Mouse (Mus musculus) MEL (cell line): ENCODE measurements at regions not wholly inside any gene's neighbourhood (a gene's known extent, or its start where the extent isn't known, plus 50 kb on each side); places are given as distances from the start of the nearest gene placed in this dataset.

Experiments used
- DNase-seq: peaks from one replicate; pipeline ENCODE4 v3.0.0; 2011; ENCODE audit warnings: low read depth, low spot score
- H3K27ac ChIP-seq: 2 replicates; pipeline ENCODE4 v1.5.1; 2012; ENCODE audit warnings: low read depth, mild to moderate bottlenecking, control low read depth, low read length, moderate library complexity; ENCODE audit not compliant: control insufficient read depth
- H3K27me3 ChIP-seq, 2 experiments: fragments of 150-350 bp in 1 of 2; sonication (generic) in 1 of 2; 2 replicates each; pipeline ENCODE4 v1.6.1; 2012; ENCODE audit warnings: low read length in 2 of 2, mild to moderate bottlenecking in 2 of 2, improper control_type of control experiment in 1 of 2, moderate library complexity in 1 of 2; ENCODE audit not compliant: insufficient read depth in 2 of 2, control insufficient read depth in 1 of 2
- H3K36me3 ChIP-seq, 2 experiments: 2 replicates each; pipeline ENCODE4 v1.6.1; 2012 to 2014; ENCODE audit warnings: low read length in 2 of 2, improper control_type of control experiment in 1 of 2, inconsistent platforms in 1 of 2, mild to moderate bottlenecking in 1 of 2; ENCODE audit not compliant: insufficient read depth in 2 of 2, control insufficient read depth in 1 of 2
- H3K4me1 ChIP-seq, 2 experiments: fragments of 150-350 bp in 1 of 2; sonication (generic) in 1 of 2; 2 replicates each; pipeline ENCODE4 v1.6.1; 2012; ENCODE audit warnings: low read length in 2 of 2, improper control_type of control experiment in 1 of 2, mild to moderate bottlenecking in 1 of 2; ENCODE audit not compliant: insufficient read depth in 2 of 2, control insufficient read depth in 1 of 2
- H3K4me3 ChIP-seq, 2 experiments: fragments of 150-350 bp in 1 of 2; sonication (generic) in 1 of 2; 2 replicates each; pipeline ENCODE4 v1.5.1; 2012; ENCODE audit warnings: low read depth in 2 of 2, low read length in 2 of 2, mild to moderate bottlenecking in 2 of 2, moderate library complexity in 2 of 2, control low read depth in 1 of 2, improper control_type of control experiment in 1 of 2; ENCODE audit not compliant: control insufficient read depth in 1 of 2, insufficient read depth in 1 of 2
- H3K79me2 ChIP-seq: 2 replicates; pipeline ENCODE4 v1.6.1; 2012; ENCODE audit warnings: mild to moderate bottlenecking, low read length, moderate library complexity; ENCODE audit not compliant: control insufficient read depth, poor library complexity, insufficient read depth
- H3K9ac ChIP-seq: 2 replicates; pipeline ENCODE4 v1.6.1; 2012; ENCODE audit warnings: low read depth, mild to moderate bottlenecking, control low read depth, low read length, moderate library complexity; ENCODE audit not compliant: control insufficient read depth, poor library complexity, severe bottlenecking
- H3K9me3 ChIP-seq: fragments of 150-350 bp; sonication (generic); replicated peaks from 2 replicates; pipeline ENCODE4 v1.6.1; 2012; ENCODE audit warnings: mild to moderate bottlenecking, low read length, improper control_type of control experiment, moderate library complexity; ENCODE audit not compliant: insufficient read depth
- E2F4 ChIP-seq: IDR thresholded peaks from 2 replicates; pipeline ENCODE4 v1.6.1; 2011; ENCODE audit warnings: low read depth, low read length, improper control_type of control experiment, borderline replicate concordance
- ELF1 ChIP-seq: IDR thresholded peaks from 2 replicates; pipeline ENCODE4 v1.6.1; 2014; ENCODE audit warnings: low read depth, mild to moderate bottlenecking, inconsistent platforms, low read length, improper control_type of control experiment, moderate library complexity
- ETS1 ChIP-seq: IDR thresholded peaks from 2 replicates; pipeline ENCODE4 v1.6.1; 2012; ENCODE audit warnings: low read depth, mild to moderate bottlenecking, inconsistent platforms, low read length, improper control_type of control experiment, moderate library complexity
- HCFC1 ChIP-seq: IDR thresholded peaks from 2 replicates; pipeline ENCODE4 v1.6.1; 2012; ENCODE audit warnings: low read depth, mild to moderate bottlenecking, inconsistent platforms, low read length, improper control_type of control experiment, moderate library complexity
- JUND ChIP-seq: IDR thresholded peaks from 2 replicates; pipeline ENCODE4 v1.6.1; 2011; ENCODE audit warnings: low read depth, mild to moderate bottlenecking, improper control_type of control experiment, low read length
- MAX ChIP-seq: IDR thresholded peaks from 2 replicates; pipeline ENCODE4 v1.6.1; 2011; ENCODE audit warnings: low read length, improper control_type of control experiment
- MAZ ChIP-seq: IDR thresholded peaks from 2 replicates; pipeline ENCODE4 v1.6.1; 2012; ENCODE audit warnings: low read depth, mild to moderate bottlenecking, inconsistent platforms, low read length, improper control_type of control experiment
- MEF2A ChIP-seq: IDR thresholded peaks from 2 replicates; pipeline ENCODE4 v1.6.1; 2014; ENCODE audit warnings: low read depth, mild to moderate bottlenecking, inconsistent platforms, low read length, improper control_type of control experiment; ENCODE audit not compliant: poor library complexity, insufficient replicate concordance, severe bottlenecking; ENCODE audit errors: extremely low read depth
- MXI1 ChIP-seq: IDR thresholded peaks from 2 replicates; pipeline ENCODE4 v1.6.1; 2011; ENCODE audit warnings: mild to moderate bottlenecking, low read depth, low read length, improper control_type of control experiment
- MYC ChIP-seq: IDR thresholded peaks from 2 replicates; pipeline ENCODE4 v1.6.1; 2011; ENCODE audit warnings: low read depth, mild to moderate bottlenecking, low read length, improper control_type of control experiment, moderate library complexity
- NRF1 ChIP-seq: IDR thresholded peaks from 2 replicates; pipeline ENCODE4 v1.6.1; 2014; ENCODE audit warnings: low read depth, mild to moderate bottlenecking, inconsistent platforms, low read length, improper control_type of control experiment, moderate library complexity; ENCODE audit not compliant: poor library complexity, insufficient read depth, severe bottlenecking
- POLR2A ChIP-seq, 2 experiments: IDR thresholded peaks; 2 replicates each; pipeline ENCODE4 v1.6.1; 2011 to 2012; ENCODE audit warnings: low read length in 2 of 2, mild to moderate bottlenecking in 2 of 2, control low read depth in 1 of 2, improper control_type of control experiment in 1 of 2, low read depth in 1 of 2, moderate library complexity in 1 of 2; ENCODE audit not compliant: control insufficient read depth in 1 of 2, insufficient read depth in 1 of 2, poor library complexity in 1 of 2
- POLR2AphosphoS2 ChIP-seq: IDR thresholded peaks from 2 replicates; pipeline ENCODE4 v1.6.1; 2011; ENCODE audit warnings: low read length, improper control_type of control experiment
- RAD21 ChIP-seq: IDR thresholded peaks from 2 replicates; pipeline ENCODE4 v1.6.1; 2011; ENCODE audit warnings: mild to moderate bottlenecking, low read depth, low read length, improper control_type of control experiment
- SIN3A ChIP-seq: IDR thresholded peaks from 2 replicates; pipeline ENCODE4 v1.6.1; 2012; ENCODE audit warnings: low read length, improper control_type of control experiment, inconsistent platforms
- TBP ChIP-seq: IDR thresholded peaks from 2 replicates; pipeline ENCODE4 v1.8.0; 2011; ENCODE audit warnings: low read depth, low read length, improper control_type of control experiment
- TCF12 ChIP-seq: IDR thresholded peaks from 2 replicates; pipeline ENCODE4 v1.6.1; 2014; ENCODE audit warnings: low read depth, mild to moderate bottlenecking, inconsistent platforms, low read length, improper control_type of control experiment, moderate library complexity
- ZMIZ1 ChIP-seq: IDR thresholded peaks from 2 replicates; pipeline ENCODE4 v1.6.1; 2012; ENCODE audit warnings: low read depth, mild to moderate bottlenecking, inconsistent platforms, low read length, improper control_type of control experiment, moderate library complexity

DNA sequence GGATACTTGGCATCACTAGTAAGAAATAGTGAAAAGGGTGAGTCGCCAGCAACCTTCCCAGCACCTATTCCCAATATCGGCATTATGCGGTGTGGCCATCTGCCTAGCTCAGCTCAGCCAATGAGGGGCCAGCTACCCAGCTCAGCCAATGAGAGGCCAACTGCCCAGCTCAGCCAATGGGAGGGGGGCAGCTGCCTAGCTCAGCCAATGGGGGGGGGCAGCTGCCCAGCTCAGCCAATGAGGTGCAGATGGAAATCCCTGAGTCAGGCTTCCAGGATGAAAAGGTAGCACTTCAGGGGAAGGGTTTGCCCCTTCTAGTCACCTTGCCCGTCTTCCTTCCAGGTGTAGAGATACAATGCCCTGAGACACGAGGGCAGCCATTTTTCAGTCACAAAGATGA lies 144.6 kb upstream of the Ipo5 start:
- no peak for DNase-seq
- no peak overlapping the region for H3K27ac ChIP-seq
- no peaks in the 10 kb centered on the region for H3K27me3 ChIP-seq
- TF ChIP-seq HCFC1 (no peak), RAD21 (no peak), NRF1 (no peak), TCF12 (no peak), SIN3A (no peak), TBP (no peak), MAX (no peak), ETS1 (no peak), E2F4 (no peak), ZMIZ1 (no peak), MEF2A (no peak), MYC (no peak), POLR2A (IDR thresholded peaks at IDR 0.05; ENCODE audit: control insufficient read depth in 1 of 2, insufficient read depth in 1 of 2, low read depth in 1 of 2, low read length in 2 of 2, poor library complexity in 1 of 2) (no peak), POLR2AphosphoS2 (no peak), JUND (no peak)
- H3K9me3 ChIP-seq, result no peaks in the 10 kb centered on the region
- H3K36me3 ChIP-seq, result no peaks in the 10 kb centered on the region
- no peak overlapping the region for H3K9ac ChIP-seq
- H3K4me3 ChIP-seq, result no peak overlapping the region
- H3K79me2 ChIP-seq, result no peaks in the 10 kb centered on the region
- no peaks in the 10 kb centered on the region for H3K4me1 ChIP-seq

DNA sequence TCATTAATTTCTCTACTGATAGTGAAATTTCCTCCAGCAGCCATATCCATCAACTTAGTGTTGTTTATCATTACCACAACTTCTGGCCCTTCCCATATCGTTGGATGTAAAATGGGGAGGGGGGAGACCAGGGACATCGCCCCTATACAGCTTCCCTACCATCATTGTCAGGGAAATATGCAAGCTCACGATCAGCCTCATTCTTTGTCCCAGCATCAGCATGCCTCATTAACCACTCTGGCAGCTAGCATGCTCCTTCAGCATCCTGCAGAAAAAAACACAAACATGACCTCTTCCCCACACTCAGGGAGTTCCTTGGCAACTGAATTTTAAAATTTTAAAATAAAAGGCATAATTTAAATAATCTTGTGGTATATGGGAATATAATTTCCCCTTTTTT lies 140.4 kb upstream of the Ipo5 start:
- TF ChIP-seq MXI1 (no peak), MAZ (no peak), E2F4 (no peak), MAX (no peak), ELF1 (no peak)
- H3K79me2 ChIP-seq, result no peaks in the 10 kb centered on the region
- H3K4me1 ChIP-seq, result no peaks in the 10 kb centered on the region
- H3K9me3 ChIP-seq, result no peaks in the 10 kb centered on the region
- H3K27me3 ChIP-seq, result no peaks in the 10 kb centered on the region
- H3K36me3 ChIP-seq, result no peaks in the 10 kb centered on the region
- no peak overlapping the region for H3K9ac ChIP-seq
- DNase-seq, result no peak
- H3K4me3 ChIP-seq, result no peak overlapping the region
- H3K27ac ChIP-seq, result no peak overlapping the region
